Mouse (Mus musculus): ENCODE measurements around the gene Hvcn1. TPM values are rescaled to one million over a fixed set of nuclear protein-coding genes. Genes with fewer than 3 reads are reported as not detected.

Gene Hvcn1
- total RNA-seq, 2 experiments from 2014 or later = 0.28 to 0.61 TPM

DNA sequence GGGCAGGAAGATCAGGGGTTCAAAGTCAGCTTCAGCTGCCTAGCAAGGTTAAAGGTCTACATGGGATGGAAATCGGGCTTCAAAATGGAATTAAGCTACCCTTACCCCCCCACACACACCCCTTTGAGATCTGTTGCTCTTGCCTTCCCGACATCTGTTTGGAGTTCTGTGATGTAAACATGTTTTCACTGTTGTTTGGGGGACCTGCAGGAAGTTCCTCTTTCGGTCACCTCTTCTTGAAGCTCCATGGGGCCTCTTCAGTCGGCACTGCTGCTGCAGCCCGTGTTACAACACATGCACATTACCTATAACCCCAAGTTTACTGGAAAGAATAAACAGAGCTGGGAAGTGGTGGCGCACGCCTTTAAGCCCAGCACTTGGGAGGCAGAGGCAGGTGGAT lies 60.5 kb downstream of the Hvcn1 start:
- TF ChIP-seq CTCF (IDR thresholded peaks at IDR 0.05) = no peak
- no peak for DNase-seq
- Histone ChIP-seq H3K27ac (no peak overlapping the region), H3K4me3 (no peak overlapping the region)
- intact Hi-C loops (cut with DNase I) = loop anchor here (5.0 kb wide), 1 partner anchor 125 kb away; the partner anchor contains the start of gene Arpc3

DNA sequence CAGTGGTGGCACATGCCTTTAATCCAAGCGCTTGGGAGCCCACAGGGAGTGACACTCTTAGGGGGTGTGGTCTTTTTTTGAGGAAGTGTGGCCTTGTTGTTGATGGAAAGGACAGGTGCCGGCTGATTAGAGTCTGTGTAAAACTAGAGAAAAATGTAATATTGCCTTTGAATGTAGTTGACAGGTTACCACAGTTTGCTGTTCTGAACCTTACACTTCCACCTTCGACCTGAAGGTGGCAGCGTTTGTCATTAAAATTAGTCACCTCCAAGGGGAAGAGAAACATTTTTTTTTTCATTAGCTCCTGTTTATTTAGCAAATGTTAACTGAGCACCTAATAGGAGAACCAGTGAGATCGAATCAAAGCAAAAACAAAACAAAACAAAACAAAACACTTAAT lies 61.3 kb downstream of the Hvcn1 start:
- no peak overlapping the region for H3K4me3 ChIP-seq
- TF ChIP-seq CTCF (IDR thresholded peaks at IDR 0.05) = peak; percentile 84
- 0 out of 2 replicates have a peak overlapping the region, but pooled peaks have one; percentile 17 for H3K27ac ChIP-seq
- DNase-seq = peak; percentile 74
- intact Hi-C loops (cut with DNase I) = loop anchor here (1.0 to 5.0 kb wide), 2 partner anchors 76 to 124 kb away; partner anchors contain the start of gene Arpc3

GRCm38 (mm10) chr5:122268858-122269604 lies 62.4 kb downstream of the Hvcn1 start:
- no peak overlapping the region; the same call in 1 of the 2 replicates for H3K27ac ChIP-seq
- no peak overlapping the region for H3K4me3 ChIP-seq
- no peak for TF ChIP-seq CTCF (IDR thresholded peaks at IDR 0.05)
- intact Hi-C loops (cut with DNase I) = loop anchor here (1.0 to 5.0 kb wide), 2 partner anchors 75 to 123 kb away; partner anchors contain the start of gene Arpc3
- no peak for DNase-seq

- Histone ChIP-seq H3K27ac (no peak overlapping the region), H3K4me3 (no peak overlapping the region)
- no peak for DNase-seq
- TF ChIP-seq CTCF (IDR thresholded peaks at IDR 0.05) = no peak
- intact Hi-C loops (cut with DNase I) = no loop called here
Measured at GRCm38 (mm10) chr5:122272821-122273220, 66.2 kb downstream of the Hvcn1 start.

- no peak for DNase-seq
- intact Hi-C loops (cut with DNase I) = no loop called here
- TF ChIP-seq CTCF (IDR thresholded peaks at IDR 0.05) = no peak
- no peak overlapping the region for H3K27ac ChIP-seq
- no peak overlapping the region for H3K4me3 ChIP-seq
Measured at GRCm38 (mm10) chr5:122274785-122275184, 68.2 kb downstream of the Hvcn1 start.

- Histone ChIP-seq H3K4me3 (no peak overlapping the region), H3K27ac (no peak overlapping the region)
- intact Hi-C loops (cut with DNase I) = no loop called here
- no peak for TF ChIP-seq CTCF (IDR thresholded peaks at IDR 0.05)
- no peak for DNase-seq
Measured at GRCm38 (mm10) chr5:122278946-122279345, 72.3 kb downstream of the Hvcn1 start.

DNA sequence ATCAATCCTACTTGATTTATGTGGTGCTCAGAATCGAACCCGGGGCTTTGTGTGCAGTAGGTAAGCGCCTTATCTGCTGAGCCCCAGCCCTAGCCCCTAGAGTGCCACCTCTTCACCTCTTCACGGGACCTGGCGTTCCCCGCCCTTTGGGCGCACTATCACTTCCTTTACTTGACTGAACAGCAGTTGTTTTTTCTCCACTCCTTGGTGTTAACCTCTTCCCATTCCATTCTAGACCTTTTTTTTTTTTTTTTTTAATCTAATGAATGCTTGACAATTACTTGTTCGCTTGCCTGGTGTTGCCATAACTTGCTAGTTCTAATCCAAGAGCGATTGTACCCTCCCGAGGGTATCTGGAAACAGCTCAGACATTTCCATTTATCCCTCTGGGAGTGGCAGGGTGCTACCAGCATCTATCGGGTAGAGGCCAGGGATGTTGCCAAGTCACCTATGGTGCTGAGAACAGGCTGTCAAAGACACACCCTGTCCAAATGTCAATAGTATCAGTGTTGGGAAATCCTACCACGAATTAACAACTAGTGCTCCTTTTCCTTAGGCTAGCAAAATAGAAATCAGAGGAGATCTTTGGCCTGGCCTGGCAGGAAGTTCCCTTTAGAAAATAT lies 73.3 kb downstream of the Hvcn1 start:
- H3K4me3 ChIP-seq = peak overlapping the region; percentile 54
- no peak for TF ChIP-seq CTCF (IDR thresholded peaks at IDR 0.05)
- DNase-seq = peak; percentile 66
- H3K27ac ChIP-seq = peak overlapping the region; percentile 88
- intact Hi-C loops (cut with DNase I) = no loop called here

DNA sequence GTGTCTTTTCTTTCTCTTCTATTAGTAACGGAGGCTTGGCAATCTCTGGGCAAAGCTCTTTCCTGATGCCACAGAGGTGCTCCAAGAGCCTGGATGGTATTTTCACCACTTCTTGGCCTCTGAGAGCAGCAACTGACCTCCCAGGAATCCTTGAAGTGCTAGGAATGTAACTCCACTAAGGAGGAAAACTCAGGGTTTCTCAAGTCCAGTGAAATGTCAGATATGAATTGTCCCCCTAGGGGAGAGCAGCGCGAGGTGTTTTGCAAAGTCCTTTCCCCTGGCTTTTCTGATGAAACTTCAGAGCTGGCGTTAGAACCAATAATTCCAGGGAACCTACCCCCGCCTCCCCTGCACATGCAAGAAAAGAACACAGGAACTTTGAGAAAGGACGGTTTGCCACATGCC lies 73.8 kb downstream of the Hvcn1 start:
- H3K4me3 ChIP-seq = peak overlapping the region; percentile 54
- intact Hi-C loops (cut with DNase I) = no loop called here
- peak; percentile 32 for DNase-seq

DNA sequence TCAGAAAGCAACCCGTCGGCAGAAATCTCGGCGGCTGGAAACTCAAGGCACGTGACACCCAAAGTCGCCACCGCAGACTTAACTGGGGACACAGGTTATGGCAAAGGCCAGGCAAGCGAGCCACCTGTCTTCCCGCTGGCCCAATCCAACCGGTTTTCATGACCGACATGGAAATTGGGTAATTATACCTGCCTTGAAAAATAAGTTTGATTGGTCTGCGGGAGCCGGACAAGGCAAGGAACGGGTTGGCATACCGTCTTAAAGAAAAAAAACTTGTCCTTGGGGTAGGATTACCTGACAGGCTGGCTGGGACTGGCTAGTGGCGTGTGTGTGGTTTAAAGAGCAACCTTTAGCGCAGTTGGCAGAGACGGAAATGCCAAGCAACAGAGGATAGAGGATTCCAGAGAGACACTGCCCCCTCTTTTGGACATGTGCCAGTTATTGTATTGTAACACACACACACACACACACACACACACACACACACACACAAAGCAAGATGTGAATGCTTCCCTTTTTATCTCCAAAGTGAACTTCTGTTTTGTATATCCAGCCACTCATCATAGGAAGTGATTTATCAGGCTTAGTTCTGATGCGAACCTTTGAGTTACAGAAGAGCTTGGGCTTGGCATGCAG lies 74.3 kb downstream of the Hvcn1 start:
- peak overlapping the region; percentile 88 for H3K27ac ChIP-seq

More for the DNA sequence above, 73.8 kb downstream of the Hvcn1 start:
- TF ChIP-seq CTCF (IDR thresholded peaks at IDR 0.05) = peak; percentile 33; the same call in 1 of the 2 replicates
- H3K27ac ChIP-seq = peak overlapping the region; percentile 88

GRCm38 (mm10) chr5:122283828-122284182 lies 77.2 kb downstream of the Hvcn1 start:
- Histone ChIP-seq H3K27ac (peak overlapping the region; percentile 99), H3K4me3 (peak overlapping the region; percentile 98)
- no peak for TF ChIP-seq CTCF (IDR thresholded peaks at IDR 0.05)
- intact Hi-C loops (cut with DNase I) = no loop called here
- DNase-seq = no peak

More for the DNA sequence above, 74.3 kb downstream of the Hvcn1 start:
- no peak for TF ChIP-seq CTCF (IDR thresholded peaks at IDR 0.05)
- intact Hi-C loops (cut with DNase I) = no loop called here
- peak; percentile 84 for DNase-seq
- peak overlapping the region; percentile 54 for H3K4me3 ChIP-seq

GRCm38 (mm10) chr5:122284183-122285028 lies 77.8 kb downstream of the Hvcn1 start, which contains the start of gene Pptc7:
Pptc7 (plus strand) TSS chr5:122284365.
- DNase-seq = peak; percentile 95
- Histone ChIP-seq H3K4me3 (peak within 1 kb of the TSS; percentile 98), H3K27ac (peak within 1 kb of the TSS; percentile 99)
- TF ChIP-seq CTCF (IDR thresholded peaks at IDR 0.05) = no peak; the same call in 1 of the 2 replicates
- intact Hi-C loops (cut with DNase I) = loop anchor here (1.0 kb wide), 1 partner anchor 30 kb away; no protein-coding TSS in a partner anchor
